Mouse (Mus musculus) embryonic fibroblast, embryonic 13.5 days (primary cell): ENCODE measurements at regions not wholly inside any gene's neighbourhood (a gene's known extent, or its start where the extent isn't known, plus 50 kb on each side); places are given as distances from the start of the nearest gene placed in this dataset.

ENCODE experiments used
- CTCF ChIP-seq: IDR thresholded peaks from 2 replicates; pipeline ENCODE4 v1.5.1; 2011; ENCODE audit warnings: mild to moderate bottlenecking, control low read depth, low read length, moderate library complexity, borderline replicate concordance; ENCODE audit not compliant: insufficient read depth
- POLR2A ChIP-seq: IDR thresholded peaks from 2 replicates; pipeline ENCODE4 v1.6.1; 2011; ENCODE audit warnings: low read depth, mild to moderate bottlenecking, control low read depth, low read length, moderate library complexity

DNA sequence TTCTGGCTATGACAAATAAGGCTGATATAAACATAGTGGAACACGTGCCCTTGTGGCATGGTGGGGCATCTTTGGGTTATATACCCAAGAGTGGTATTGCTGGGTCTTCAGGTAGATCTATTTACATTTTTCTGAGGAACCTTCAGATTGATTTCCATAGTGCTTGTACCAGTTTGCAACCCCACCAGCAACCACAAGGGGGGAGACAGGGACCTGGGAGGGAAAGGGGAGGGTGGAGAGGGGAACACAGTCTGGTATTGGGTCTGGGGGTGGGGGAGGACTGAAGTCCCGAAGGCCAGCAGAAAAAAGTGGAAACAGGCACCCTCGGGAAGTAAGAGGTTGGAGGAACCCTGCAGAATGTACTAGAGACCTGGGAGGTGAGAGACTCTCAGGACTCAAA, 105.8 kb upstream of the Plcb4 start:
- no peak for TF ChIP-seq CTCF
- TF ChIP-seq POLR2A = no peak
